Mouse (Mus musculus) splenic B cell, adult 2 months (primary cell): Measurements from ENCODE around the gene Gm10668.
"Not testable (repeated sequence)": the region's sequence is repeated elsewhere in the genome, so short reads cannot be mapped to it uniquely, and the experiment has no call there.

Source experiments
- DNase-seq: peaks from one replicate; pipeline ENCODE4 v3.0.0-alpha.2; 2011; ENCODE audit warnings: low read depth, low spot score
- H3K27me3 ChIP-seq: 2 replicates; pipeline ENCODE4 v1.6.1; 2012; ENCODE audit warnings: mild to moderate bottlenecking, low read length, moderate library complexity, mixed read lengths; ENCODE audit not compliant: control insufficient read depth, poor library complexity, insufficient read depth, severe bottlenecking
- H3K36me3 ChIP-seq: 2 replicates; pipeline ENCODE4 v1.6.1; 2012; ENCODE audit warnings: mild to moderate bottlenecking, low read length, moderate library complexity, mixed read lengths; ENCODE audit not compliant: control insufficient read depth, poor library complexity, insufficient read depth, severe bottlenecking

The Gm10668 gene

DNA sequence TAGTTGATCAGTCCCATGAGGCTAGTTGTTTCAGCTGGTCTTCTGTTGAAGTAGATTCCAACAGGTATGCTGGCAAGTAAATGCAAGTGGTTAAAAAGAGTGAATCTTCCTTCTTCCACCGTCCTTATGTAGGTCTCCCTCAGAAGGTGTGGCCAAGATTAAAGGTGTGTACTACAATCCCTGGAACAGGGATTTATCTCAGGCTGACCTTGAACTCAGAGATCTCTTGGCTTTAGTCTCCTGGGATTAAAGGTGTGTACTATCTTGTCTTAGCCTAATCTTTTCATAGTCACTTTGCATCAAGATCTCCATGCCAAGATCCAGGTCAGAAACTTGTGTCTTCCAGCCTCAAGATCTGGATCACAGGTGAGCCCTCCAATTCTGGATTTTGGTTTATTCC, at the start of gene Gm10668:
Gene Gm10668, minus strand, starts transcription at position 101 of the 400 bp plus-strand sequence.
- not testable (repeated sequence) for DNase-seq, H3K27me3 ChIP-seq, H3K36me3 ChIP-seq

DNA sequence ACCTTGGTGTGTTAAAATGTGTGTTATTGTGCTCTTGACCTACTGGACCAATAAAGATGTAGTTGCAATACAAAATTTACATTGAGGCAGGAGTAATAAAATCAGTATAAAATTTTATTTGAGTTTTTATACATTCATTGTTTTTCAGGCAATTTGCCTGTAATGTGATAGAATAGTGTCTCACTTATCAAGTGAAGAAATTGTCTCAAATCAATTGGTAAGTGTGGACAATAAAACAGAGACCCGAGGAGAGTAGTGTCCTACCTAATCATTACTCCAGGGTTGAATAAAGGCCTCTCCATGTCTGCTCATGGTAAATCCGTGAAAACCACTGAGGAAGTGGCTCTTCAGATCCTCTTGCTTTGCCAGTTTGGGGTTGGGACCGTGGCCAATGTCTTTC, 40.5 kb upstream of the Gm10668 start, which contains the start of gene Vmn1r112:
Gene Vmn1r112, plus strand, starts transcription at position 301 of the 400 bp plus-strand sequence.
- not testable (repeated sequence) for H3K27me3 ChIP-seq, DNase-seq, H3K36me3 ChIP-seq

DNA sequence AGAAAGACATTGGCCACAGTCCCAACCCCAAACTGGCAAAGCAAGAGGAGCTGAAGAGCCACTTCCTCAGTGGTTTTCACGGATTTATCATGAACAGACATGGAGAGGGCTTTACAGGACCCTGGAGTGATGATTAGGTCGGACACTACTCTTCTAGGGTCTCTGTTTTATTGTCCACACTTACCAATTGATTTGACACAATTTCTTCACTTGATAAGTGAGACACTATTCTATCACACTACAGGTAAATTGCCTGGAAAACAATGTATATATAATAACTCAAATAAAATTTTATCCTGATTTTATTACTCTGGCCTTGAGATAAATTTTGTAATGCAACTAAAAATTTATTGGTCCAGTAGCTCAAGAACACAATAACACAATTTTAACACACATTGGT, 27.3 kb downstream of the Gm10668 start, which contains the start of gene Vmn1r111:
Gene Vmn1r111, minus strand, starts transcription at position 101 of the 400 bp plus-strand sequence.
- H3K36me3 ChIP-seq, DNase-seq, H3K27me3 ChIP-seq: not testable (repeated sequence)
